Mouse (Mus musculus) midbrain, embryonic 12.5 days (tissue): ENCODE results near the gene Mmadhc. TPM values are rescaled to one million over a fixed set of nuclear protein-coding genes. Genes with fewer than 3 reads are reported as not detected.

Source experiments
- ATAC-seq: fragments of 200-750 bp; cut with Nextera tagmentation; 2 replicates; pipeline ENCODE4 v1.8.0; 2017; ENCODE audit warnings: low read depth, moderate TSS enrichment, moderate library complexity; ENCODE audit not compliant: low FRiP score
- H3K27ac ChIP-seq: fragments of 300-500 bp; sonication (generic); replicated peaks from 2 replicates; pipeline ENCODE4 v1.5.1; 2016; ENCODE audit warnings: mild to moderate bottlenecking
- H3K27me3 ChIP-seq: fragments of 300-500 bp; sonication (generic); 2 replicates; pipeline ENCODE4 v1.6.1; 2016; ENCODE audit warnings: mild to moderate bottlenecking
- H3K36me3 ChIP-seq: fragments of 300-500 bp; sonication (generic); 2 replicates; pipeline ENCODE4 v1.6.1; 2016
- H3K4me1 ChIP-seq: fragments of 300-500 bp; sonication (generic); 2 replicates; pipeline ENCODE4 v1.6.1; 2016
- H3K4me2 ChIP-seq: fragments of 300-500 bp; sonication (generic); replicated peaks from 2 replicates; pipeline ENCODE4 v1.6.1; 2016; ENCODE audit warnings: mild to moderate bottlenecking, moderate library complexity
- H3K4me3 ChIP-seq: fragments of 300-500 bp; sonication (generic); 2 replicates; pipeline ENCODE4 v1.5.1; 2016; ENCODE audit warnings: mild to moderate bottlenecking
- H3K9ac ChIP-seq: fragments of 300-500 bp; sonication (generic); replicated peaks from 2 replicates; pipeline ENCODE4 v1.6.1; 2016; ENCODE audit warnings: mild to moderate bottlenecking, moderate library complexity
- H3K9me3 ChIP-seq: fragments of 300-500 bp; sonication (generic); 2 replicates; pipeline ENCODE4 v1.6.1; 2016; ENCODE audit warnings: mild to moderate bottlenecking
- WGBS: fragments of 180-500 bp; shearing (Covaris S2); methylation state at CpG from one replicate; pipeline ENCODE4 v1.1.7; 2016; 5-methylcytosine and 5-hydroxymethylcytosine counted together
- polyA plus RNA-seq: library from polyadenylated mRNA; unstranded; fragments of >200 nt; fragmentation: Nextera tagmentation; extraction: Ambion mirVana; gene quantifications from 2 replicates; pipeline ENCODE4 v1.2.1, GENCODE M21; 2016

Gene Mmadhc
- polyA plus RNA-seq, 1 experiment from 2014 or later = 149 TPM

GRCm38 (mm10) chr2:50254955-50255354 is 41.6 kb downstream of the Mmadhc start:
- Histone ChIP-seq H3K9ac (no peak overlapping the region), H3K4me3 (no peak overlapping the region), H3K27ac (no peak overlapping the region), H3K27me3 (no peaks in the 10 kb centered on the region), H3K9me3 (no peaks in the 10 kb centered on the region), H3K4me1 (no peaks in the 10 kb centered on the region), H3K4me2 (no peak overlapping the region), H3K36me3 (no peaks in the 10 kb centered on the region)
- no peak for ATAC-seq
- WGBS = 90% methylated on average over 5 of the region's 5 CpGs

DNA sequence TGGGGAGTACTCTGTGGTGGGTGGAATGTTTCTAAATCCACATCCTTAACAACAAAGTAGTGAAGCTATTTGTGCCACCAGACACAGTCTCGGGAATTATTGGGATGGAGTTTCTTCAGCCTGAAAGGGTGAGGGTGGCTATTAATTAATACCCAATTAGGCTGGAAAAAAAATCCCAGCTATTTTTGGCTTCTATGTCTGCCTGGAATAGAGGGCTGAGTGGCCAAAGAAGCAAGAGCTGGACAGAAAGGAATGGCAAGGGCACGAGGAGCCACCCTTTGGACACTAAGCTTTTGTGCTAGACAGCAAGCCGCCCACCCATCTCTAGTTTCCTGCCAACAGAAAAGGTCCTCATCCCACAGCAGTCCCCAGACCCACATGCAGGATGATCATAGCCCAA is 48.0 kb downstream of the Mmadhc start:
- Histone ChIP-seq H3K4me1 (no peaks in the 10 kb centered on the region), H3K27me3 (no peaks in the 10 kb centered on the region), H3K36me3 (no peaks in the 10 kb centered on the region), H3K9me3 (no peaks in the 10 kb centered on the region), H3K9ac (no peak overlapping the region), H3K27ac (no peak overlapping the region), H3K4me3 (no peak overlapping the region), H3K4me2 (no peak overlapping the region)
- WGBS = 74% methylated on average over 3 of the region's 3 CpGs
- no peak for ATAC-seq

GRCm38 (mm10) chr2:50233491-50233890 is 63.1 kb downstream of the Mmadhc start:
- no peaks in the 10 kb centered on the region for H3K27me3 ChIP-seq
- H3K9me3 ChIP-seq = no peaks in the 10 kb centered on the region
- no peak overlapping the region for H3K9ac ChIP-seq
- no peaks in the 10 kb centered on the region for H3K36me3 ChIP-seq
- H3K27ac ChIP-seq = no peak overlapping the region
- H3K4me1 ChIP-seq = no peaks in the 10 kb centered on the region
- no peak overlapping the region for H3K4me2 ChIP-seq
- WGBS = 60% methylated on average over 8 of the region's 8 CpGs
- ATAC-seq = no peak
- H3K4me3 ChIP-seq = no peak overlapping the region

Other genes starting within 250 kb of the Mmadhc start
- 3.5 and 6.0 TPM in 2 replicates for gene Lypd6, start 230.4 kb downstream of the Mmadhc start, polyA plus RNA-seq